Mouse (Mus musculus): ENCODE data around the gene Olfr818.
"Not testable (repeated sequence)": the region's sequence is repeated elsewhere in the genome, so short reads cannot be mapped to it uniquely, and the experiment has no call there.

The Olfr818 gene

GRCm38 (mm10) chr10:129949000-129949399 is at the start of gene Olfr818:
Olfr818 (minus strand) TSS chr10:129949100.
- DNase-seq (ENCODE audit: low read depth, low spot score) = no peak

- not testable (repeated sequence) for DNase-seq (ENCODE audit: low read depth, low spot score)
Measured at GRCm38 (mm10) chr10:129984962-129985361, 36.1 kb upstream of the Olfr818 start, which contains the start of gene Gm10310. Gm10310 (minus strand) TSS chr10:129985062.

- not testable (repeated sequence) for DNase-seq (ENCODE audit: low read depth, low spot score)
Measured at GRCm38 (mm10) chr10:129981867-129982266, 33.0 kb upstream of the Olfr818 start.

GRCm38 (mm10) chr10:129976040-129976439 is 27.1 kb upstream of the Olfr818 start, which contains the start of gene Olfr247:
Olfr247 (minus strand) TSS chr10:129976140.
- not testable (repeated sequence) for DNase-seq (ENCODE audit: low read depth, low spot score)

- DNase-seq (ENCODE audit: low read depth, low spot score) = not testable (repeated sequence)
Measured at GRCm38 (mm10) chr10:129972994-129973393, 24.1 kb upstream of the Olfr818 start.

- not testable (repeated sequence) for DNase-seq (ENCODE audit: low read depth, low spot score)
Measured at GRCm38 (mm10) chr10:129967166-129967565, 18.3 kb upstream of the Olfr818 start, which contains the start of gene Olfr819. Olfr819 (minus strand) TSS chr10:129967266.

- not testable (repeated sequence) for DNase-seq (ENCODE audit: low read depth, low spot score)
Measured at GRCm38 (mm10) chr10:129966232-129966631, 17.3 kb upstream of the Olfr818 start.

- DNase-seq (ENCODE audit: low read depth, low spot score) = no peak
Measured at GRCm38 (mm10) chr10:129915497-129915896, 33.4 kb downstream of the Olfr818 start, which contains the start of gene Olfr816. Olfr816 (minus strand) TSS chr10:129915597.

- DNase-seq (ENCODE audit: low read depth, low spot score) = not testable (repeated sequence)
Measured at GRCm38 (mm10) chr10:129905767-129906166, 43.1 kb downstream of the Olfr818 start, which contains the start of gene Olfr815. Olfr815 (minus strand) TSS chr10:129905867.

Data from mesoderm, embryonic 11.5 days (tissue).